Mouse (Mus musculus): ENCODE measurements around the gene Scaf1. TPM values are rescaled to one million over a fixed set of nuclear protein-coding genes. Genes with fewer than 3 reads are reported as not detected.

Scaf1 gene
- polyA plus RNA-seq, 1 experiment from 2014 or later = 27.3 TPM

- 49% methylated on average over 7 of the region's 7 CpGs for WGBS
- DNase-seq (ENCODE audit: low spot score) (peak; percentile 77), ATAC-seq (replicated peaks; ENCODE audit: low FRiP score, low read depth) (no peak)
- Histone ChIP-seq H3K27ac (no peak overlapping the region), H3K4me1 (replicated peaks; ENCODE audit: insufficient read depth, low read length) (no peaks in the 10 kb centered on the region), H3K9me3 (replicated peaks; ENCODE audit: low read length) (no peaks in the 10 kb centered on the region), H3K9ac (ENCODE audit: low read depth, low read length) (no peak overlapping the region), H3K27me3 (ENCODE audit: insufficient read depth, low read length) (no peaks in the 10 kb centered on the region), H3K4me3 (replicated peaks; ENCODE audit: low read depth, low read length) (no peak overlapping the region), H3K4me2 (ENCODE audit: low read length) (no peak overlapping the region), H3K36me3 (ENCODE audit: insufficient read depth, low read length) (peaks cover 11% of the 10 kb centered on the region; the same call in 1 of the 2 replicates)
- peak; percentile 84 for TF ChIP-seq CTCF (IDR thresholded peaks at IDR 0.05; ENCODE audit: low read depth)
Observed at GRCm38 (mm10) chr7:44958208-44958607, 58.0 kb downstream of the Scaf1 start.

- 62% methylated on average over 20 of the region's 20 CpGs for WGBS
- H3K27me3 ChIP-seq (ENCODE audit: insufficient read depth, low read length) = no peaks in the 10 kb centered on the region
- peaks cover 11% of the 10 kb centered on the region; the same call in 1 of the 2 replicates for H3K36me3 ChIP-seq (ENCODE audit: insufficient read depth, low read length)
- H3K27ac ChIP-seq = peak overlapping the region; percentile 11; the same call in 1 of the 2 replicates
- no peaks in the 10 kb centered on the region for H3K9me3 ChIP-seq (replicated peaks; ENCODE audit: low read length)
- H3K9ac ChIP-seq (ENCODE audit: low read depth, low read length) = no peak overlapping the region
- no peaks in the 10 kb centered on the region for H3K4me1 ChIP-seq (replicated peaks; ENCODE audit: insufficient read depth, low read length)
- no peak for TF ChIP-seq CTCF (IDR thresholded peaks at IDR 0.05; ENCODE audit: low read depth)
- no peak for DNase-seq (ENCODE audit: low spot score)
- no peak overlapping the region for H3K4me2 ChIP-seq (ENCODE audit: low read length)
- no peak overlapping the region for H3K4me3 ChIP-seq (replicated peaks; ENCODE audit: low read depth, low read length)
- no peak for ATAC-seq (replicated peaks; ENCODE audit: low FRiP score, low read depth)
Observed at GRCm38 (mm10) chr7:44957183-44957835, 58.9 kb downstream of the Scaf1 start.

DNA sequence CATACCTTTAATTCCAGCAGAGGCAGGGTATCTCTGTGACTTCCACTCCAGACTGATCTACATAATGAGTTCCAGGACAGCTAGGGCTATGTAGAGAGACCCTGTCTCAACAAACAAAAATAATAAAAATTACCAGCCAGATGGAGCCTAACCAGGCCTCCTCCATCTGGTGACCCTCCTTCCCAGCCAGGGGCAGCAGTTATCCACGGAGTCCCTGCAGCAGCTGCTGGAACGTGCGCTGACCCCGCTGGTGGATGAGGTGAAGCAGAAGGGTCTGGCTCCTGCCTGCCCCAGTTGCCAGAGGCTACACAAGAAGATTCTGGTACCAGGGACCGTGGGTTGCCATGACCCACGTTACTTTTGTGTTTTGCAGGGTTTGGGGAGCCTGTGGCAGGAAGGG is 59.9 kb downstream of the Scaf1 start:
- no peak overlapping the region for H3K9ac ChIP-seq (ENCODE audit: low read depth, low read length)
- no peaks in the 10 kb centered on the region for H3K27me3 ChIP-seq (ENCODE audit: insufficient read depth, low read length)
- WGBS = 59% methylated on average over 6 of the region's 6 CpGs
- DNase-seq (ENCODE audit: low spot score) (no peak), ATAC-seq (replicated peaks; ENCODE audit: low FRiP score, low read depth) (no peak)
- H3K4me1 ChIP-seq (replicated peaks; ENCODE audit: insufficient read depth, low read length) = 0 out of 2 replicates have a peak, but pooled peaks cover 3% of the 10 kb centered on the region
- no peak overlapping the region for H3K4me3 ChIP-seq (replicated peaks; ENCODE audit: low read depth, low read length)
- H3K27ac ChIP-seq = no peak overlapping the region
- H3K4me2 ChIP-seq (ENCODE audit: low read length) = no peak overlapping the region
- TF ChIP-seq CTCF (IDR thresholded peaks at IDR 0.05; ENCODE audit: low read depth) = no peak
- H3K9me3 ChIP-seq (replicated peaks; ENCODE audit: low read length) = no peaks in the 10 kb centered on the region
- peaks cover 6% of the 10 kb centered on the region; the same call in 1 of the 2 replicates for H3K36me3 ChIP-seq (ENCODE audit: insufficient read depth, low read length)

DNA sequence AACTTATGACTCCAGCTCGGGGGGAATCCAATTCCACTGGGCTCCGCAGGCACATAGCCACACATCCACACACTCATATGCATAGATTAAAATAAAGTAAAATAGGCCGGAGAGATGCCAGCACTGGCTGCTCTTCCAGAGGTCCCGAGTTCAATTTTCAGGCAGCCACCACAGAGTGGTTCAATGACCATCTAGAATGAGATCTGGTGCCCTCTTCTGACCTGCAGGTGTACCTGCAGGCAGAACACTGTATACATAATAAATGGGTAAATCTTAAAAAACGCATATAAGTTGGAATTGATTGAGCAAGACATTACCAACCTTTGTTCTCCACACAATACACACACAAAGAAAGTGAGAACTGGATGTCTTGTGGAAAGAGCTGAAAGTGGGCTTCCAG is 60.5 kb downstream of the Scaf1 start:
- H3K9ac ChIP-seq (ENCODE audit: low read depth, low read length) = no peak overlapping the region
- 50% methylated on average over 5 of the region's 5 CpGs for whole genome bisulfite sequencing
- peak; percentile 58 for DNase-seq (ENCODE audit: low spot score)

GRCm38 (mm10) chr7:44954091-44954885 is 61.9 kb downstream of the Scaf1 start:
- no peak overlapping the region for H3K27ac ChIP-seq
- 84% methylated on average over 12 of the region's 12 CpGs for WGBS
- H3K9ac ChIP-seq (ENCODE audit: low read depth, low read length) = no peak overlapping the region
- TF ChIP-seq CTCF (IDR thresholded peaks at IDR 0.05; ENCODE audit: low read depth) = no peak
- ATAC-seq (replicated peaks; ENCODE audit: low FRiP score, low read depth) = no peak
- H3K36me3 ChIP-seq (ENCODE audit: insufficient read depth, low read length) = no peaks in the 10 kb centered on the region
- H3K4me1 ChIP-seq (replicated peaks; ENCODE audit: insufficient read depth, low read length) = 0 out of 2 replicates have a peak, but pooled peaks cover 3% of the 10 kb centered on the region
- H3K27me3 ChIP-seq (ENCODE audit: insufficient read depth, low read length) = no peaks in the 10 kb centered on the region
- H3K4me2 ChIP-seq (ENCODE audit: low read length) = no peak overlapping the region
- H3K9me3 ChIP-seq (replicated peaks; ENCODE audit: low read length) = no peaks in the 10 kb centered on the region
- H3K4me3 ChIP-seq (replicated peaks; ENCODE audit: low read depth, low read length) = no peak overlapping the region
- no peak for DNase-seq (ENCODE audit: low spot score)

More for the DNA sequence above, 60.5 kb downstream of the Scaf1 start:
- peak; percentile 69 for TF ChIP-seq CTCF (IDR thresholded peaks at IDR 0.05; ENCODE audit: low read depth)
- no peak overlapping the region for H3K4me3 ChIP-seq (replicated peaks; ENCODE audit: low read depth, low read length)
- H3K4me1 ChIP-seq (replicated peaks; ENCODE audit: insufficient read depth, low read length) = 0 out of 2 replicates have a peak, but pooled peaks cover 3% of the 10 kb centered on the region
- no peaks in the 10 kb centered on the region for H3K27me3 ChIP-seq (ENCODE audit: insufficient read depth, low read length)
- ATAC-seq (replicated peaks; ENCODE audit: low FRiP score, low read depth) = no peak
- H3K9me3 ChIP-seq (replicated peaks; ENCODE audit: low read length) = no peaks in the 10 kb centered on the region
- H3K4me2 ChIP-seq (ENCODE audit: low read length) = no peak overlapping the region
- H3K27ac ChIP-seq = no peak overlapping the region
- peaks cover 4% of the 10 kb centered on the region; the same call in 1 of the 2 replicates for H3K36me3 ChIP-seq (ENCODE audit: insufficient read depth, low read length)

DNA sequence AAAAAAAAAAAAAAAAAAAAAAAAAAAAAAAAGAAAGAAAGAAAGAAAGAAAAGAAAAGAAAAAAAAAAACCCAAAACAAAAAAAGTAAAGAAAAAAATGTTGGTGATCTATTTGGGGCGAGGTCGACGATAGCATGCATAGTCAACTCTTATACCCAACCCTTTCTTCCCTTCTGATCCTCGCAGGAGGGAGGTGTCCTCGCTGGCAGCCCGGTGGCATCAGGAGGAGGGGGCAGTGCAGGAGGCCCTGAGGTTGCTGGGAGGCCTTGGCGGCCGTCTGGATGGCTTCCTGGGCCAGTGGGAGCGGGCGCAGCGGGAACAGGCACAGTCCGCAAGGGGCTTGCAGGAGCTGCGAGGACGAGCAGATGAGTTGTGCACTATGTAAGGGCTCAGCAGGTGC is 62.6 kb downstream of the Scaf1 start:
- Histone ChIP-seq H3K9ac (ENCODE audit: low read depth, low read length) (no peak overlapping the region), H3K4me3 (replicated peaks; ENCODE audit: low read depth, low read length) (no peak overlapping the region), H3K27ac (no peak overlapping the region), H3K36me3 (ENCODE audit: insufficient read depth, low read length) (no peaks in the 10 kb centered on the region), H3K4me2 (ENCODE audit: low read length) (no peak overlapping the region), H3K27me3 (ENCODE audit: insufficient read depth, low read length) (no peaks in the 10 kb centered on the region), H3K9me3 (replicated peaks; ENCODE audit: low read length) (no peaks in the 10 kb centered on the region), H3K4me1 (replicated peaks; ENCODE audit: insufficient read depth, low read length) (0 out of 2 replicates have a peak, but pooled peaks cover 3% of the 10 kb centered on the region)
- DNase-seq (ENCODE audit: low spot score) (no peak), ATAC-seq (replicated peaks; ENCODE audit: low FRiP score, low read depth) (no peak)
- no peak for TF ChIP-seq CTCF (IDR thresholded peaks at IDR 0.05; ENCODE audit: low read depth)
- WGBS = 62% methylated on average over 14 of the region's 14 CpGs

Small RNA genes within 50 kb of the gene (microRNA-seq; reads per million reads assigned to microRNA genes)
- gene Mir7054 = not detected

Other genes with a start within 250 kb of the Scaf1 start
- 57.6 and 62.4 TPM in 2 replicates for gene Nup62, start 200.3 kb downstream of the Scaf1 start, polyA plus RNA-seq (2015; fragmentation: Nextera tagmentation; extraction: Ambion mirVana)
- gene Il4i1, start 200.0 kb downstream of the Scaf1 start, polyA plus RNA-seq (2015; fragmentation: Nextera tagmentation; extraction: Ambion mirVana) = 0.88 and 1.0 TPM in 2 replicates
- 4.2 and 5.3 TPM in 2 replicates for gene Atf5, start 199.7 kb downstream of the Scaf1 start, polyA plus RNA-seq (2015; fragmentation: Nextera tagmentation; extraction: Ambion mirVana)
- gene Akt1s1, start 167.4 kb downstream of the Scaf1 start, polyA plus RNA-seq (2015; fragmentation: Nextera tagmentation; extraction: Ambion mirVana) = 108 and 111 TPM in 2 replicates
- 78.0 and 87.0 TPM in 2 replicates for gene Tbc1d17, start 167.3 kb downstream of the Scaf1 start, polyA plus RNA-seq (2015; fragmentation: Nextera tagmentation; extraction: Ambion mirVana)
- 34.0 and 36.4 TPM in 2 replicates for gene Pnkp, start 159.2 kb downstream of the Scaf1 start, polyA plus RNA-seq (2015; fragmentation: Nextera tagmentation; extraction: Ambion mirVana)
- 377 and 412 TPM in 2 replicates for gene Ptov1, start 146.6 kb downstream of the Scaf1 start, polyA plus RNA-seq (2015; fragmentation: Nextera tagmentation; extraction: Ambion mirVana)
- gene Med25, start 123.7 kb downstream of the Scaf1 start, polyA plus RNA-seq (2015; fragmentation: Nextera tagmentation; extraction: Ambion mirVana) = 91.4 and 97.8 TPM in 2 replicates
- gene Fuz, start 120.3 kb downstream of the Scaf1 start, polyA plus RNA-seq (2015; fragmentation: Nextera tagmentation; extraction: Ambion mirVana) = 19.9 and 21.1 TPM in 2 replicates
- 55.8 and 55.9 TPM in 2 replicates for gene Ap2a1, start 86.9 kb downstream of the Scaf1 start, polyA plus RNA-seq (2015; fragmentation: Nextera tagmentation; extraction: Ambion mirVana)
- gene Tsks, start 73.2 kb downstream of the Scaf1 start, polyA plus RNA-seq (2015; fragmentation: Nextera tagmentation; extraction: Ambion mirVana) = 0.13 and 0.14 TPM in 2 replicates
- 13.2 and 13.7 TPM in 2 replicates for gene Cpt1c, start 41.5 kb downstream of the Scaf1 start, polyA plus RNA-seq (2015; fragmentation: Nextera tagmentation; extraction: Ambion mirVana)
- gene Prmt1, start 29.8 kb downstream of the Scaf1 start, polyA plus RNA-seq (2015; fragmentation: Nextera tagmentation; extraction: Ambion mirVana) = 414 and 449 TPM in 2 replicates
- gene Irf3, start 18.7 kb downstream of the Scaf1 start, polyA plus RNA-seq (2015; fragmentation: Nextera tagmentation; extraction: Ambion mirVana) = 73.6 and 76.0 TPM in 2 replicates
- gene Bcl2l12, start 17.7 kb downstream of the Scaf1 start, polyA plus RNA-seq (2015; fragmentation: Nextera tagmentation; extraction: Ambion mirVana) = 42.8 and 43.4 TPM in 2 replicates
- 47.6 and 53.0 TPM in 2 replicates for gene Rras, start 1.6 kb upstream of the Scaf1 start, polyA plus RNA-seq (2015; fragmentation: Nextera tagmentation; extraction: Ambion mirVana)
- gene Prr12, start 36.5 kb upstream of the Scaf1 start, polyA plus RNA-seq (2015; fragmentation: Nextera tagmentation; extraction: Ambion mirVana) = 5.8 and 6.1 TPM in 2 replicates
- 65.0 and 65.3 TPM in 2 replicates for gene Nosip, start 46.1 kb upstream of the Scaf1 start, polyA plus RNA-seq (2015; fragmentation: Nextera tagmentation; extraction: Ambion mirVana)
- gene Prrg2, start 46.3 kb upstream of the Scaf1 start, polyA plus RNA-seq (2015; fragmentation: Nextera tagmentation; extraction: Ambion mirVana) = 44.3 and 45.1 TPM in 2 replicates
- 215 and 228 TPM in 2 replicates for gene Rcn3, start 75.9 kb upstream of the Scaf1 start, polyA plus RNA-seq (2015; fragmentation: Nextera tagmentation; extraction: Ambion mirVana)
- 134 and 145 TPM in 2 replicates for gene Fcgrt, start 87.5 kb upstream of the Scaf1 start, polyA plus RNA-seq (2015; fragmentation: Nextera tagmentation; extraction: Ambion mirVana)
- 1,486 and 1,553 TPM in 2 replicates for gene Rps11, start 108.1 kb upstream of the Scaf1 start, polyA plus RNA-seq (2015; fragmentation: Nextera tagmentation; extraction: Ambion mirVana)
- 1,804 and 1,959 TPM in 2 replicates for gene Rpl13a, start 112.4 kb upstream of the Scaf1 start, polyA plus RNA-seq (2015; fragmentation: Nextera tagmentation; extraction: Ambion mirVana)
- gene Gm45713, start 119.9 kb upstream of the Scaf1 start, polyA plus RNA-seq (2015; fragmentation: Nextera tagmentation; extraction: Ambion mirVana) = 0.83 and 1.3 TPM in 2 replicates
- 2.2 and 2.4 TPM in 2 replicates for gene Flt3l, start 120.1 kb upstream of the Scaf1 start, polyA plus RNA-seq (2015; fragmentation: Nextera tagmentation; extraction: Ambion mirVana)
- 81.3 and 88.6 TPM in 2 replicates for gene Pih1d1, start 137.9 kb upstream of the Scaf1 start, polyA plus RNA-seq (2015; fragmentation: Nextera tagmentation; extraction: Ambion mirVana)
- gene Aldh16a1, start 138.2 kb upstream of the Scaf1 start, polyA plus RNA-seq (2015; fragmentation: Nextera tagmentation; extraction: Ambion mirVana) = 55.4 and 62.7 TPM in 2 replicates
- gene Slc17a7, start 147.6 kb upstream of the Scaf1 start, polyA plus RNA-seq (2015; fragmentation: Nextera tagmentation; extraction: Ambion mirVana) = 0.17 TPM in 2 replicates
- gene Gfy, start 163.2 kb upstream of the Scaf1 start, polyA plus RNA-seq (2015; fragmentation: Nextera tagmentation; extraction: Ambion mirVana) = not detected in 2 replicates
- gene Pth2, start 164.6 kb upstream of the Scaf1 start, polyA plus RNA-seq (2015; fragmentation: Nextera tagmentation; extraction: Ambion mirVana) = not detected in 2 replicates
- 0.36 and 0.43 TPM in 2 replicates for gene Ccdc155, start 188.5 kb upstream of the Scaf1 start, polyA plus RNA-seq (2015; fragmentation: Nextera tagmentation; extraction: Ambion mirVana)
- 0.47 and 1.3 TPM in 2 replicates for gene Dkkl1, start 195.8 kb upstream of the Scaf1 start, polyA plus RNA-seq (2015; fragmentation: Nextera tagmentation; extraction: Ambion mirVana)
- gene Tead2, start 199.4 kb upstream of the Scaf1 start, polyA plus RNA-seq (2015; fragmentation: Nextera tagmentation; extraction: Ambion mirVana) = 94.3 and 112 TPM in 2 replicates
- gene Cd37, start 222.8 kb upstream of the Scaf1 start, polyA plus RNA-seq (2015; fragmentation: Nextera tagmentation; extraction: Ambion mirVana) = 2.1 and 2.6 TPM in 2 replicates
- 0.18 and 0.45 TPM in 2 replicates for gene Slc6a16, start 224.7 kb upstream of the Scaf1 start, polyA plus RNA-seq (2015; fragmentation: Nextera tagmentation; extraction: Ambion mirVana)